Mouse (Mus musculus): ENCODE measurements around the gene Acadm.

GRCm38 (mm10) chr3:153973171-153973948 is 28.9 kb upstream of the Acadm start, which contains the start of gene Slc44a5:
- TF ChIP-seq CTCF (conservative IDR thresholded peaks at IDR 0.05 in 1 of 2, IDR thresholded peaks at IDR 0.05 in 1 of 2; ENCODE audit: low read depth in 2 of 2, low read length in 2 of 2), result no peak
- TF ChIP-seq KAT2A (IDR thresholded peaks at IDR 0.05; ENCODE audit: insufficient replicate concordance, low read length), result no peak
- no peak for TF ChIP-seq TCF12 (IDR thresholded peaks at IDR 0.05; ENCODE audit: low read depth, low read length)
- TF ChIP-seq POLR2A (IDR thresholded peaks at IDR 0.05; ENCODE audit: low read depth, low read length), result no peak
- no peak for TF ChIP-seq JUND (conservative IDR thresholded peaks at IDR 0.05; ENCODE audit: low read depth, low read length)
- TF ChIP-seq CHD2 (IDR thresholded peaks at IDR 0.05; ENCODE audit: low read length), result no peak
- no peak for TF ChIP-seq ZMIZ1 (IDR thresholded peaks at IDR 0.05; ENCODE audit: low read depth, low read length)
- TF ChIP-seq NELFE (IDR thresholded peaks at IDR 0.05; ENCODE audit: low read depth, low read length), result no peak
